Mouse (Mus musculus): ENCODE measurements around the gene Vcl. TPM values are rescaled to one million over a fixed set of nuclear protein-coding genes. Genes with fewer than 3 reads are reported as not detected.

Gene Vcl
- polyA plus RNA-seq, 2 experiments = 64.1 to 67.4 TPM

GRCm38 (mm10) chr14:20956021-20956420 is 26.8 kb downstream of the Vcl start:
- H3K36me3 ChIP-seq (ENCODE audit: control insufficient read depth, insufficient read depth, low read length) = no peaks in the 10 kb centered on the region
- no peak for DNase-seq (ENCODE audit: low spot score)
- no peak for ATAC-seq (ENCODE audit: low FRiP score, low read depth)
- no peaks in the 10 kb centered on the region for H3K27me3 ChIP-seq (ENCODE audit: control insufficient read depth, insufficient read depth, low read length)
- H3K9ac ChIP-seq (ENCODE audit: low read depth, low read length, severe bottlenecking) = no peak overlapping the region
- H3K4me1 ChIP-seq (ENCODE audit: control insufficient read depth, insufficient read depth, low read length) = no peaks in the 10 kb centered on the region; the same call in 1 of the 2 replicates
- TF ChIP-seq POLR2A (IDR thresholded peaks at IDR 0.05; ENCODE audit: borderline replicate concordance, extremely low read depth, insufficient read depth, insufficient read length) = no peak
- H3K9me3 ChIP-seq (ENCODE audit: control insufficient read depth, low read length) = no peaks in the 10 kb centered on the region
- no peak overlapping the region for H3K4me2 ChIP-seq (replicated peaks; ENCODE audit: low read depth, low read length, severe bottlenecking)
- H3K4me3 ChIP-seq (replicated peaks; ENCODE audit: low read length) = no peak overlapping the region
- no peak overlapping the region for H3K27ac ChIP-seq (replicated peaks; ENCODE audit: low read depth, low read length)

DNA sequence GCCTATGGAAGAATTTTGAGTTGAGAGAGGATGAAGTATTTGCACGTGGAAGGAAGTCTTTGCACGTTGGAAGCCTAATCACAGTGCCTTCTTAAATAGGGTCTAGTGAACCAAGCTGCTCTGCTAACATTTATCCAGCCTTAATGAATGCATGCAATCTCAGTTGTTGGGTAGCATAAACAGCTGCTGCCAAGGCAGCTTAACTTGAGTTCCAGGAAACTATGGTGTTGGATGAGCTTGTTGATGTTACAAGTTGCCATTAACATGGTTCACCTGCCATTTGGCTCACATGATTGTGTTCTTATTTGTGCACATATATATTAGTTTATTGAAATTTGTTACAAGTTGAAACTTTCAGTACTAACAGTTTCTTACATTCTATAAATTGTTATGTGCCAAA is 29.8 kb downstream of the Vcl start:
- no peaks in the 10 kb centered on the region; the same call in 1 of the 2 replicates for H3K4me1 ChIP-seq (ENCODE audit: control insufficient read depth, insufficient read depth, low read length)
- H3K27me3 ChIP-seq (ENCODE audit: control insufficient read depth, insufficient read depth, low read length) = no peaks in the 10 kb centered on the region
- H3K4me2 ChIP-seq (replicated peaks; ENCODE audit: low read depth, low read length, severe bottlenecking) = no peak overlapping the region
- no peak overlapping the region for H3K27ac ChIP-seq (replicated peaks; ENCODE audit: low read depth, low read length)
- WGBS = 64% methylated on average over 2 of the region's 2 CpGs
- no peaks in the 10 kb centered on the region for H3K9me3 ChIP-seq (ENCODE audit: control insufficient read depth, low read length)
- no peaks in the 10 kb centered on the region for H3K36me3 ChIP-seq (ENCODE audit: control insufficient read depth, insufficient read depth, low read length)
- no peak overlapping the region for H3K4me3 ChIP-seq (replicated peaks; ENCODE audit: low read length)
- ATAC-seq (ENCODE audit: low FRiP score, low read depth) (no peak), DNase-seq (ENCODE audit: low spot score) (no peak)
- H3K9ac ChIP-seq (ENCODE audit: low read depth, low read length, severe bottlenecking) = no peak overlapping the region
- no peak for TF ChIP-seq POLR2A (IDR thresholded peaks at IDR 0.05; ENCODE audit: borderline replicate concordance, extremely low read depth, insufficient read depth, insufficient read length)

- no peak for TF ChIP-seq POLR2A (IDR thresholded peaks at IDR 0.05; ENCODE audit: borderline replicate concordance, extremely low read depth, insufficient read depth, insufficient read length)
- Histone ChIP-seq H3K4me1 (ENCODE audit: control insufficient read depth, insufficient read depth, low read length) (no peaks in the 10 kb centered on the region; the same call in 1 of the 2 replicates), H3K4me3 (replicated peaks; ENCODE audit: low read length) (no peak overlapping the region), H3K27me3 (ENCODE audit: control insufficient read depth, insufficient read depth, low read length) (no peaks in the 10 kb centered on the region), H3K4me2 (replicated peaks; ENCODE audit: low read depth, low read length, severe bottlenecking) (no peak overlapping the region), H3K36me3 (ENCODE audit: control insufficient read depth, insufficient read depth, low read length) (no peaks in the 10 kb centered on the region), H3K27ac (replicated peaks; ENCODE audit: low read depth, low read length) (no peak overlapping the region), H3K9ac (ENCODE audit: low read depth, low read length, severe bottlenecking) (no peak overlapping the region), H3K9me3 (ENCODE audit: control insufficient read depth, low read length) (no peaks in the 10 kb centered on the region)
- WGBS = 15% methylated on average over 1 of the region's 1 CpGs
- DNase-seq (ENCODE audit: low spot score) (no peak), ATAC-seq (ENCODE audit: low FRiP score, low read depth) (no peak)
Observed at GRCm38 (mm10) chr14:20962466-20962865, 33.3 kb downstream of the Vcl start.

- WGBS = 84% methylated on average over 1 of the region's 1 CpGs
- Histone ChIP-seq H3K27ac (replicated peaks; ENCODE audit: low read depth, low read length) (no peak overlapping the region), H3K4me3 (replicated peaks; ENCODE audit: low read length) (no peak overlapping the region), H3K4me2 (replicated peaks; ENCODE audit: low read depth, low read length, severe bottlenecking) (no peak overlapping the region), H3K36me3 (ENCODE audit: control insufficient read depth, insufficient read depth, low read length) (no peaks in the 10 kb centered on the region), H3K9ac (ENCODE audit: low read depth, low read length, severe bottlenecking) (no peak overlapping the region), H3K4me1 (ENCODE audit: control insufficient read depth, insufficient read depth, low read length) (no peaks in the 10 kb centered on the region; the same call in 1 of the 2 replicates), H3K27me3 (ENCODE audit: control insufficient read depth, insufficient read depth, low read length) (no peaks in the 10 kb centered on the region), H3K9me3 (ENCODE audit: control insufficient read depth, low read length) (no peaks in the 10 kb centered on the region)
- DNase-seq (ENCODE audit: low spot score) = no peak
- no peak for ATAC-seq (ENCODE audit: low FRiP score, low read depth)
- no peak for TF ChIP-seq POLR2A (IDR thresholded peaks at IDR 0.05; ENCODE audit: borderline replicate concordance, extremely low read depth, insufficient read depth, insufficient read length)
Observed at GRCm38 (mm10) chr14:20962906-20963305, 33.7 kb downstream of the Vcl start.

- ATAC-seq (ENCODE audit: low FRiP score, low read depth) (no peak), DNase-seq (ENCODE audit: low spot score) (no peak)
- H3K9me3 ChIP-seq (ENCODE audit: control insufficient read depth, low read length) = no peaks in the 10 kb centered on the region
- no peaks in the 10 kb centered on the region for H3K36me3 ChIP-seq (ENCODE audit: control insufficient read depth, insufficient read depth, low read length)
- no peak for TF ChIP-seq POLR2A (IDR thresholded peaks at IDR 0.05; ENCODE audit: borderline replicate concordance, extremely low read depth, insufficient read depth, insufficient read length)
- H3K9ac ChIP-seq (ENCODE audit: low read depth, low read length, severe bottlenecking) = no peak overlapping the region
- no peak overlapping the region for H3K27ac ChIP-seq (replicated peaks; ENCODE audit: low read depth, low read length)
- no peak overlapping the region for H3K4me3 ChIP-seq (replicated peaks; ENCODE audit: low read length)
- no peaks in the 10 kb centered on the region; the same call in 1 of the 2 replicates for H3K4me1 ChIP-seq (ENCODE audit: control insufficient read depth, insufficient read depth, low read length)
- H3K27me3 ChIP-seq (ENCODE audit: control insufficient read depth, insufficient read depth, low read length) = no peaks in the 10 kb centered on the region
- WGBS = 86% methylated on average over 4 of the region's 4 CpGs
- H3K4me2 ChIP-seq (replicated peaks; ENCODE audit: low read depth, low read length, severe bottlenecking) = no peak overlapping the region
Observed at GRCm38 (mm10) chr14:20963863-20964262, 34.7 kb downstream of the Vcl start.

DNA sequence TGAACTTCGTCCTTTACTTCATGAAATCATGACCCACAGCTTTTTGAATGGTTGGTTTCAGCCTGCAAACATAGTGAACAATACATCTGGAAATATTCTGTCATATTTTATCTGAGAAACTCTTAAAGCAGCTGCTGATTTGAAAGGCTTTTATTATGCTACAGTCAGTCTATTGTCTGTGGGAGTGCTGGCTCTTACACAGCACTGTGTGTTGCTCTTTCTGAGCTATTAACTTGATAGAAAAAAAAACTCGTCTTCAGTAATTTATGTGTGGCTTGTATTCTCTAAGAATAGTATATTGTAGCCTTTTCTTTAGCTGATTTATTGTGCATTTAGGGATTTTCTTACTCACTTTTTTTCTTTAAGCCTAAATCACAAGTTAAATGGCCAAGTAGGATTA is 35.1 kb downstream of the Vcl start:
- ATAC-seq (ENCODE audit: low FRiP score, low read depth) = no peak
- H3K4me2 ChIP-seq (replicated peaks; ENCODE audit: low read depth, low read length, severe bottlenecking) = no peak overlapping the region
- H3K36me3 ChIP-seq (ENCODE audit: control insufficient read depth, insufficient read depth, low read length) = no peaks in the 10 kb centered on the region
- no peaks in the 10 kb centered on the region for H3K9me3 ChIP-seq (ENCODE audit: control insufficient read depth, low read length)
- no peaks in the 10 kb centered on the region; the same call in 1 of the 2 replicates for H3K4me1 ChIP-seq (ENCODE audit: control insufficient read depth, insufficient read depth, low read length)
- no peak overlapping the region for H3K4me3 ChIP-seq (replicated peaks; ENCODE audit: low read length)
- H3K27me3 ChIP-seq (ENCODE audit: control insufficient read depth, insufficient read depth, low read length) = no peaks in the 10 kb centered on the region
- no peak for TF ChIP-seq POLR2A (IDR thresholded peaks at IDR 0.05; ENCODE audit: borderline replicate concordance, extremely low read depth, insufficient read depth, insufficient read length)
- H3K9ac ChIP-seq (ENCODE audit: low read depth, low read length, severe bottlenecking) = no peak overlapping the region
- H3K27ac ChIP-seq (replicated peaks; ENCODE audit: low read depth, low read length) = no peak overlapping the region
- WGBS = 63% methylated on average over 2 of the region's 2 CpGs
- no peak for DNase-seq (ENCODE audit: low spot score)

Measured in limb, embryonic 14.5 days (tissue).